Mouse (Mus musculus) C2C12 (cell line): ENCODE results near the gene Ddb1. TPM values are rescaled to one million over a fixed set of nuclear protein-coding genes. Genes with fewer than 3 reads are reported as not detected.

Experiments used
- H3K27me3 ChIP-seq: one replicate; pipeline ENCODE4 v1.6.1; 2011; ENCODE audit not compliant: control insufficient read depth, insufficient read depth, insufficient read length
- H3K36me3 ChIP-seq: one replicate; pipeline ENCODE4 v1.6.1; 2011; ENCODE audit not compliant: control insufficient read depth, insufficient read depth
- H3K4me3 ChIP-seq: one replicate; pipeline ENCODE4 v1.5.1; 2011; ENCODE audit warnings: mild to moderate bottlenecking, control low read depth; ENCODE audit not compliant: poor library complexity, insufficient read depth, severe bottlenecking
- H3K79me2 ChIP-seq: one replicate; pipeline ENCODE4 v1.6.1; 2011; ENCODE audit not compliant: control insufficient read depth, insufficient read depth
- H3K79me3 ChIP-seq: one replicate; pipeline ENCODE4 v1.6.1; 2011; ENCODE audit warnings: low read depth, control low read depth
- H3ac ChIP-seq: one replicate; pipeline ENCODE3; 2011; ENCODE audit warnings: low read depth; ENCODE audit not compliant: control insufficient read depth, insufficient read length
- CEBPB ChIP-seq: IDR thresholded peaks from one replicate; pipeline ENCODE4 v1.6.1; 2011; ENCODE audit warnings: low read depth, mild to moderate bottlenecking, control low read depth, moderate library complexity
- CTCF ChIP-seq: IDR thresholded peaks from one replicate; pipeline ENCODE4 v1.5.1; 2011; ENCODE audit not compliant: control insufficient read depth, insufficient read depth, insufficient read length
- FOSL1 ChIP-seq: IDR thresholded peaks from one replicate; pipeline ENCODE4 v1.8.0; 2011; ENCODE audit warnings: mild to moderate bottlenecking, low read length; ENCODE audit not compliant: poor library complexity, insufficient read depth, severe bottlenecking
- MAX ChIP-seq: IDR thresholded peaks from one replicate; pipeline ENCODE4 v1.6.1; 2011; ENCODE audit warnings: mild to moderate bottlenecking, control low read depth
- MYOD1 ChIP-seq: IDR thresholded peaks from one replicate; pipeline ENCODE4 v1.6.1; 2011; ENCODE audit warnings: low read depth; ENCODE audit not compliant: control insufficient read depth, insufficient read length
- MYOG ChIP-seq: IDR thresholded peaks from one replicate; pipeline ENCODE4 v1.6.1; 2011; ENCODE audit not compliant: control insufficient read depth, insufficient read length; ENCODE audit errors: extremely low read depth
- USF1 ChIP-seq: IDR thresholded peaks from one replicate; pipeline ENCODE4 v1.6.1; 2011; ENCODE audit warnings: low read depth, mild to moderate bottlenecking, control low read depth, moderate library complexity
- polyA plus RNA-seq: library from polyadenylated mRNA; unstranded; fragments of >200 nt; fragmentation: generic; extraction: Trizol; gene quantifications from one replicate; pipeline ENCODE4 v1.2.1, GENCODE M21; 2012; ENCODE audit warnings: missing spikeins

The Ddb1 gene
- polyA plus RNA-seq, 1 experiment, result 513 TPM

DNA sequence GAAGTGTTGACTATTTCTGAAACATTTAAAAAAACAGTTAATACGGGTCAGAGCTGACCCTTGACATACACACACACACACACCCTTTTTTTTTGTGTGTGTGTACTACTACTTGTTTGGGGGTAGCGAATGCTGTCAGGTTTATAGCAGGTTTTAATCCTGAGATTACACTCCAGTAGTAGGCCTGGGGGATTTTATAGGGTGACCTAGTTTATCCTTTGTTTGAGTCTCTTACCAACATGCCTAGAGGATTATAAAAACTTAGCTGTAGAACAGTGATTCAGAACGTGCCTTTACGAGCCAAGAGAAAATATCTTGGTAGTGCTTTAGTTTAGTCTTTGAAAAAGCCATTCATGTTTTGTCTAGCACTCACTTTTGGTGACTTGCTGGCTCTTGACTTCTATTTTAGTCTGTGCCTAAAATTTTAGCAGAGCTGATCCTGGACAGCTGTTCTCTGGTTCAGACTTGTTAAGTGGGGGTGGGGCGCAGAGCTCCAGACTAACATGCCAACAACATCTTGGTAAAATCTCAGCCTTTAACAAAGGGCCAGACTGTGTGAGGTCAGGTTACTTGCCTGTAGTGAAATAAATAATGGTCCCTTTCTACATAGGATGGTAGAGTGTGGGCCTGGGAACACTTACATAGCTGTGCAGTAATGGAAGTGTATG is 3.6 kb downstream of the Ddb1 start:
- TF ChIP-seq MAX (no peak), MYOD1 (no peak), MYOG (no peak), CEBPB (no peak), CTCF (no peak), USF1 (no peak), FOSL1 (no peak)
- H3ac ChIP-seq, result no peak overlapping the region
- H3K79me3 ChIP-seq, result peaks cover 64% of the 10 kb centered on the region
- no peak overlapping the region for H3K4me3 ChIP-seq
- peaks cover 74% of the 10 kb centered on the region for H3K36me3 ChIP-seq
- H3K79me2 ChIP-seq, result peaks cover 89% of the 10 kb centered on the region
- no peaks in the 10 kb centered on the region for H3K27me3 ChIP-seq

DNA sequence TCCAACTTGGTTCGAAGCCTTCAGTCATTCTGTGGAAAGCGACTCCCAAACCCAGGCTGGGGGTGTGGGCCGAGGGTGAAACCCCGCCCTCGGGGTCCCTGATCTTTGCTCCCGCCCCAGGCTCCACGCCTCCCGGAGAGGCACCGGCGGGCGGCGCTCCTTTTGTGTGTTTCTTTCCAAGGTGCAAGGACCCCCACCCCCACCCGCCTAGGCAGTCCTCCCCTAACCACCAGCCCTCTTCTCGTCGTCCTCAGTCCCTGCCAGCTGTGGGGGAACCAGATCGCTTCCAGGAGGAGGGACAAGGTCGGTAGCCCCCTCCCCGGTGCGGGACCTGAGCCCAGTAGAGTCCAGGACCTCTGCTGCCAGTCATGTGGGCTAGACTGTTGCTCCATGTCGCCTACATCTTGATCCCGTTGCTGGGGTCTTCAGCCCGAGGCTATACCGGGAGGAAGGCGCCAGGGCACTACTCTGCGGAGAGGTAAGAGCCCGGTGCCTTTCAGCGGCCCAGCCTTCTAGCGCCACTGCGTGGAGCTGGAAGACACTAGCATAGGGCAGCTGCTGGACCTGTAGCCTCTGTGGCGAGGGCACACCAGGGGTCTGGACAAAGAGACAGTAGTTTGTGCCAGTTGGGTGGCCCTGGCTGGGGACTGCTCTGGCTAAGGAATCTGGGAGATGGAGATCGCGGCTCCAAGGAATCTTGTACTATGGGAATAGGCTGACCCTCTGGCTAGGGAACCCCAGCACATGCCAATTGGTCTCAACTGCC is 29.2 kb downstream of the Ddb1 start, which contains the start of gene Vwce:
TSS of gene Vwce (plus strand) at position 108 of the 766 bp plus-strand sequence.
- no peaks in the 10 kb centered on the region for H3K79me3 ChIP-seq
- H3K27me3 ChIP-seq, result no peaks in the 10 kb centered on the region
- peaks cover 37% of the 10 kb centered on the region for H3K36me3 ChIP-seq
- TF ChIP-seq CEBPB (no peak), MYOG (no peak), CTCF (no peak), USF1 (no peak), FOSL1 (no peak)
- H3ac ChIP-seq, result no peak within 1 kb of the TSS
- no peak within 1 kb of the TSS for H3K4me3 ChIP-seq
- H3K79me2 ChIP-seq, result no peaks in the 10 kb centered on the region

DNA sequence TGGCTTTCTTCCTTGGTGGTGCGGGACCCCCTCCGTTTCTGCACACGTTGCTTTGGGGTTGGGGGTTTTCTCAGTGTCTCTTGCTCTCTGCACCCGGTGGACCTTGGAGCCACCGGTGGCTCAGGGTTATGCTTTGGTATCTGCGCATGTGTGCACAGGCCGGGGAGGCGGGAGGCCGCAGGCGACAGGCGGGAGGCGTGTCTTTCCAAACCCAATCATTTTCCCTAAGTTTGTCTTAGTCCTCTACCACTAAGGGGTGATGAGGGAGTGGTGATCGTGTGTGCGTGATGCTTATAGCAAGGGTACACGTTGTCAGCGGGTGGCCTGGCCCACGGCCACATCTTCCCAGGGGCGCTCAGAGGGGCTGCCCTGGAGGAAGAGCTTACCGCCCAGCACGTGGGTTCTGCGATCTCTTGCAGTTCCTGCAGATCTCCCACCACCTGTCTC is 29.8 kb downstream of the Ddb1 start:
- TF ChIP-seq MAX, result no peak
- Histone ChIP-seq H3K27me3 (no peaks in the 10 kb centered on the region), H3K4me3 (no peak overlapping the region), H3K79me2 (no peaks in the 10 kb centered on the region), H3K36me3 (peaks cover 31% of the 10 kb centered on the region), H3K79me3 (no peaks in the 10 kb centered on the region), H3ac (no peak overlapping the region)

DNA sequence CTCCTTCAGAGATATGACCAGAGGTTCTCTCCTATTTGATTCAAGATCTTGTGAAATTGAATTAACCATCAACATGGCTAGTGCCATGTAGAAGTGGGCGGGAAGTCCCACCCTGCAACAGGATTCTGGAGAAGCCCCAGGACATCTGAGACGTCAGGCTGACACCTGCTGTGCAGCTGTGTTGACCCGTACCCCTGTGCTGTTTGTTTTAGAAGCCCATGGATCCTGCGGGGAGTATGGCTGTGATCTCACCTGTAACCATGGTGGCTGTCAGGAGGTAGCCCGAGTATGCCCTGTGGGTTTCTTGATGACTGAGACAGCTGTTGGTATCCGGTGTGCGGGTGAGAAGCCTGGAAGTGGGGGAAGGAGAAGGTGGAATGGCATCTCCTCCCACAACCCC is 32.7 kb downstream of the Ddb1 start:
- TF ChIP-seq FOSL1, result no peak
- no peak for TF ChIP-seq MAX
- no peak for TF ChIP-seq MYOD1
- no peak for TF ChIP-seq CEBPB
- no peak for TF ChIP-seq CTCF
- no peak for TF ChIP-seq USF1
- TF ChIP-seq MYOG, result no peak
- Histone ChIP-seq H3K79me2 (no peaks in the 10 kb centered on the region), H3ac (no peak overlapping the region), H3K36me3 (peaks cover 10% of the 10 kb centered on the region), H3K4me3 (no peak overlapping the region), H3K27me3 (no peaks in the 10 kb centered on the region), H3K79me3 (no peaks in the 10 kb centered on the region)

DNA sequence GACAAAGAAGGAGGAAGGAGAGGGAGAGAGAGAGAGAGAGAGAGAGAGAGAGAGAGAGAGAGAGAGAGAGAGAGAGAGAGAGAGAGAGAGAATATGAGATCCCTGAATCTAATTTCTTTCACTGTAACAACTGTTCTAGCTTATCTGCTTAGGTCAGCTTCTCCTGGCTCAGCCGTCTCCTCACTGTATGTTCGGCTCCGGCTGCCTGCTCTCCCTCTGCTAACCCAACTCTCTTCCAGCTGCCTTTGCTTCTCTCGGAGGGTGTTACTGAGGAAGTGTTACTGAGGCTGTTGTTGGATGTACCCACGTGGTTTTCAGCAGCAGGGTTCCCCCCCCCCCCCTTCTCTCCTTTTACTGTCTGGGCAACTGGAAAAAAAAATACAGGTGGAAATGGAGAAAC is 35.0 kb downstream of the Ddb1 start:
- Histone ChIP-seq H3ac (no peak overlapping the region), H3K4me3 (no peak overlapping the region)
- TF ChIP-seq USF1 (no peak), MYOD1 (no peak), FOSL1 (no peak), MYOG (no peak), MAX (no peak), CEBPB (no peak), CTCF (no peak)

More for the DNA sequence above, 35.0 kb downstream of the Ddb1 start:
- Histone ChIP-seq H3K79me3 (no peaks in the 10 kb centered on the region), H3K79me2 (no peaks in the 10 kb centered on the region), H3K27me3 (no peaks in the 10 kb centered on the region), H3K36me3 (no peaks in the 10 kb centered on the region)
